Mouse (Mus musculus): ENCODE measurements around the gene Zbtb41. TPM values are rescaled to one million over a fixed set of nuclear protein-coding genes. Genes with fewer than 3 reads are reported as not detected.

Gene Zbtb41
- polyA plus RNA-seq, 1 experiment: 4.4 TPM

- no peak for TF ChIP-seq POLR2A (IDR thresholded peaks at IDR 0.05; ENCODE audit: control insufficient read depth, extremely low read depth, insufficient read depth, low read length, poor library complexity)
- no peak overlapping the region for H3K27ac ChIP-seq (ENCODE audit: control insufficient read depth, insufficient read depth, low read length)
- DNase-seq: no peak
- H3K27me3 ChIP-seq (ENCODE audit: control insufficient read depth, insufficient read depth, low read length): no peaks in the 10 kb centered on the region
- 95% methylated on average over 3 of the region's 3 CpGs for WGBS
- no peak overlapping the region for H3K4me3 ChIP-seq (ENCODE audit: control insufficient read depth, insufficient read depth, low read length)
- H3K4me1 ChIP-seq (replicated peaks; ENCODE audit: control insufficient read depth, insufficient read depth, low read length): no peaks in the 10 kb centered on the region
- peaks cover 30% of the 10 kb centered on the region for H3K36me3 ChIP-seq (ENCODE audit: control insufficient read depth, insufficient read depth, low read length)
These were observed 74.1 kb downstream of the Zbtb41 start for GRCm38 (mm10) chr1:139496212-139496611.

DNA sequence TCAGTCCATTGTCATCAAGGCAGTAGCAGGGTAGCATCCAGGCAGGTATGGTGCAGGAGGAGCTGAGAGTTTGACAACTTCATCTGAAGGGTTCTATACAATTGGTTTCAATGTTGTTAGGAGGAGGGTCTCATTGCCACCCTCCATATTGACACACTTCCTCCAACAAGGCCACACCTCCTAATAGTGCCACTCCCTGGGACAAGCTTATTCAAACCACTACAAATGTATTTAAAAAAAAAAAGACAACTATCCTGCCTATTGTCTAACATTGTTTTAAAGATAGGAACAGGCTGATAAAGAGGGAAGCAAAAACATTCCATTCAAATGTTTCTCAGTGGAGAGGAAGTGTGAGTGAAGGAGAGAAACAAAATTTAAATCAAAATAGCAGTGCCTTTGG lies 77.7 kb downstream of the Zbtb41 start:
- TF ChIP-seq POLR2A (IDR thresholded peaks at IDR 0.05; ENCODE audit: control insufficient read depth, extremely low read depth, insufficient read depth, low read length, poor library complexity): no peak
- no peak for TF ChIP-seq CTCF (IDR thresholded peaks at IDR 0.05; ENCODE audit: borderline replicate concordance, control insufficient read depth, extremely low read depth, insufficient read depth, low read length, poor library complexity)
- Histone ChIP-seq H3K36me3 (ENCODE audit: control insufficient read depth, insufficient read depth, low read length) (peaks cover under 1% of the 10 kb centered on the region; the same call in 1 of the 2 replicates), H3K4me1 (replicated peaks; ENCODE audit: control insufficient read depth, insufficient read depth, low read length) (no peaks in the 10 kb centered on the region), H3K4me3 (ENCODE audit: control insufficient read depth, insufficient read depth, low read length) (no peak overlapping the region), H3K27me3 (ENCODE audit: control insufficient read depth, insufficient read depth, low read length) (no peaks in the 10 kb centered on the region), H3K27ac (ENCODE audit: control insufficient read depth, insufficient read depth, low read length) (no peak overlapping the region)
- DNase-seq: no peak

DNA sequence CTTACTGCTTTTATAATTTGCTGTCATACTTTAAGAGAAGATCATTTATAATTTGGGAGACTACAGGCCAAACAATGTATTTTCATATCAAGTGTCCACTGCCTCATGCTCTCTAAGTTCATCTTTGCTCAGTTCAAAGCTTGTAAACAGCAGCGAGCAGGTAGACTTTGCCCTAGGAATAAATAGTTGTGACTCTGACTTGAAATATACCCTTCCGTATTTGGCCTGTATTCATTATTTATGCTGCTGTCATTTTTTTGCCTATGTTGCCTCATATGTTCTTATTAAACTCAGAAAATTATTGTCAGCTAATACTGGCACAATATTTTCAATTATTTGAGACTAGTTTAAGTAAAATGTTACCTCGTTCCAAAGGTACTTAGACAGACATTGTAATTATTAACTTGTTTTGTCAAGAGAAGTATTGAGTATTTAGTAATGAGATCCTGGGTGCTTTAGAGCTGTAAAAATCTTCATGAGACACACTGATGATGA lies 79.2 kb downstream of the Zbtb41 start, which contains the start of gene F13b:
F13b (plus strand) TSS at position 445 of the 495 bp plus-strand sequence.
- 93% methylated on average over 3 of the region's 3 CpGs for WGBS
- DNase-seq: no peak
- no peak for TF ChIP-seq CTCF (IDR thresholded peaks at IDR 0.05; ENCODE audit: borderline replicate concordance, control insufficient read depth, extremely low read depth, insufficient read depth, low read length, poor library complexity)
- TF ChIP-seq POLR2A (IDR thresholded peaks at IDR 0.05; ENCODE audit: control insufficient read depth, extremely low read depth, insufficient read depth, low read length, poor library complexity): no peak
- H3K4me3 ChIP-seq (ENCODE audit: control insufficient read depth, insufficient read depth, low read length): no peak within 1 kb of the TSS
- H3K4me1 ChIP-seq (replicated peaks; ENCODE audit: control insufficient read depth, insufficient read depth, low read length): no peaks in the 10 kb centered on the region
- H3K27ac ChIP-seq (ENCODE audit: control insufficient read depth, insufficient read depth, low read length): no peak within 1 kb of the TSS
- no peaks in the 10 kb centered on the region for H3K36me3 ChIP-seq (ENCODE audit: control insufficient read depth, insufficient read depth, low read length)
- no peaks in the 10 kb centered on the region for H3K27me3 ChIP-seq (ENCODE audit: control insufficient read depth, insufficient read depth, low read length)

Other genes starting within 250 kb of the Zbtb41 start
- 0.03 TPM in 1 of 2 replicates, not detected in the other for gene Crb1, start 45.2 kb upstream of the Zbtb41 start, polyA plus RNA-seq (2012; rRNA removed)
- 4.7 and 6.6 TPM in 2 replicates for gene Aspm, start 32.5 kb downstream of the Zbtb41 start, polyA plus RNA-seq (2012; rRNA removed)
- 0.09 TPM in 1 of 2 replicates, not detected in the other for gene F13b, start 79.4 kb downstream of the Zbtb41 start, polyA plus RNA-seq (2012; rRNA removed)
- gene Cfhr1, start 138.0 kb downstream of the Zbtb41 start, polyA plus RNA-seq (2012; rRNA removed): not detected in 2 replicates

Measured in thymus, adult 2 months (tissue).